Mouse (Mus musculus) hindbrain, embryonic 13.5 days (tissue): ENCODE results near the gene Wnt10a. TPM values are rescaled to one million over a fixed set of nuclear protein-coding genes. Genes with fewer than 3 reads are reported as not detected.

Experiments used
- ATAC-seq: fragments of 200-750 bp; cut with Nextera tagmentation; 2 replicates; pipeline ENCODE4 v1.8.0; 2017; ENCODE audit warnings: moderate TSS enrichment; ENCODE audit not compliant: low FRiP score
- H3K27ac ChIP-seq: fragments of 300-500 bp; sonication (generic); 2 replicates; pipeline ENCODE4 v1.5.1; 2015; ENCODE audit warnings: inconsistent platforms, mild to moderate bottlenecking, moderate library complexity
- H3K27me3 ChIP-seq: fragments of 300-500 bp; sonication (generic); 2 replicates; pipeline ENCODE4 v1.6.1; 2015; ENCODE audit warnings: mild to moderate bottlenecking, inconsistent platforms
- H3K36me3 ChIP-seq: fragments of 300-500 bp; sonication (generic); 2 replicates; pipeline ENCODE4 v1.6.1; 2015; ENCODE audit warnings: mild to moderate bottlenecking, inconsistent platforms
- H3K4me1 ChIP-seq: fragments of 300-500 bp; sonication (generic); replicated peaks from 2 replicates; pipeline ENCODE4 v1.6.1; 2015; ENCODE audit warnings: inconsistent platforms
- H3K4me2 ChIP-seq: fragments of 300-500 bp; sonication (generic); 2 replicates; pipeline ENCODE4 v1.6.1; 2015; ENCODE audit warnings: inconsistent platforms, mild to moderate bottlenecking, moderate library complexity
- H3K4me3 ChIP-seq: fragments of 300-500 bp; sonication (generic); 2 replicates; pipeline ENCODE4 v1.5.1; 2015; ENCODE audit warnings: mild to moderate bottlenecking, inconsistent platforms
- H3K9ac ChIP-seq: fragments of 300-500 bp; sonication (generic); 2 replicates; pipeline ENCODE4 v1.6.1; 2015; ENCODE audit warnings: mild to moderate bottlenecking, inconsistent platforms
- H3K9me3 ChIP-seq: fragments of 300-500 bp; sonication (generic); 2 replicates; pipeline ENCODE4 v1.6.1; 2016; ENCODE audit warnings: inconsistent platforms
- WGBS: fragments of 180-500 bp; shearing (Covaris S2); methylation state at CpG from one replicate; pipeline ENCODE4 v1.1.7; 2015; 5-methylcytosine and 5-hydroxymethylcytosine counted together
- polyA plus RNA-seq: library from polyadenylated mRNA; unstranded; fragments of >200 nt; fragmentation: Nextera tagmentation; extraction: Ambion mirVana; gene quantifications from 2 replicates; pipeline ENCODE4 v1.2.1, GENCODE M21; 2015

Gene Wnt10a
- polyA plus RNA-seq, 1 experiment from 2014 or later, result 0.19 TPM

DNA sequence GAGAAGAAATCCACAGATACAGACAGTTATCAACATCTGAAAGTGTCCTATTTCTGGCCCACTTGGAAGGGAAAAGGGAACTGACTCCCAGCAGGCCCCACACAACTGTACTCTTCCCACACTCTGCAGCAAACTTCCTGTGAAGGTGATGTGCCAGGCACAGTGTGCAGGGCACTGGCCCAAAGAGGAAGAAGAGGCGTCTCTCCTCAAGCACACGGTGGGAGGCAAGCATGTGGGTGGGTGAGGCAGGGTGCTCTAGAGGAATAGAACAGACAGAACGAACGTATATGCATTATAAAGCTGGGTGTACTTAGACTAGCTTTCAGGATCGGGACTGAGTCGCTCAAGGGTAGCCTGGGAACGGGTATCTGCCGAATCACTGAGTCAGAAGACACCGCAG, 38.7 kb downstream of the Wnt10a start:
- Histone ChIP-seq H3K9me3 (no peaks in the 10 kb centered on the region), H3K4me3 (no peak overlapping the region), H3K36me3 (no peaks in the 10 kb centered on the region), H3K9ac (no peak overlapping the region), H3K4me1 (peaks cover 3% of the 10 kb centered on the region), H3K27ac (no peak overlapping the region), H3K4me2 (no peak overlapping the region), H3K27me3 (no peaks in the 10 kb centered on the region)
- no peak for ATAC-seq
- 86% methylated on average over 9 of the region's 9 CpGs for WGBS

DNA sequence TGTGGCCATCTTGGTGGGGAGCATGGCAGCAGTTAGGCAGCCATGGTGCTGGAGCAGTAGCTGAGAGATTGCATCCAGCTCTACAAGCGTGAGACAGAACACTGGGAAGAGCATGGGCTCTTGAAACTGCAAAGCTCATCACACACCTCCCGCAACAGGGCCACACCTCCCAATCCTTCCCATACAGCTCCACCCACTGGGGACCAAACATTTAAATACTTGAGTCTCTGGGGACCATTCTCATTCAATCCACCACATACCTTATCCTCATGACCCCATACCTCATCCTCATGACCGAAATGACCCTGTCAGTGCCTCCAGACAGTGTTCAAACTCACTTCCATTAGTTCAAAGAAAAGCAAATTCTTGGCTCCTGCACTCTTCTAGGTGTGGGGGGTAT, 41.9 kb downstream of the Wnt10a start:
- no peaks in the 10 kb centered on the region for H3K36me3 ChIP-seq
- H3K9me3 ChIP-seq, result no peaks in the 10 kb centered on the region
- H3K4me2 ChIP-seq, result no peak overlapping the region
- H3K4me1 ChIP-seq, result no peaks in the 10 kb centered on the region
- no peak overlapping the region for H3K9ac ChIP-seq
- no peak overlapping the region for H3K27ac ChIP-seq
- 76% methylated on average over 3 of the region's 3 CpGs for WGBS
- H3K27me3 ChIP-seq, result no peaks in the 10 kb centered on the region
- no peak for ATAC-seq
- H3K4me3 ChIP-seq, result no peak overlapping the region

DNA sequence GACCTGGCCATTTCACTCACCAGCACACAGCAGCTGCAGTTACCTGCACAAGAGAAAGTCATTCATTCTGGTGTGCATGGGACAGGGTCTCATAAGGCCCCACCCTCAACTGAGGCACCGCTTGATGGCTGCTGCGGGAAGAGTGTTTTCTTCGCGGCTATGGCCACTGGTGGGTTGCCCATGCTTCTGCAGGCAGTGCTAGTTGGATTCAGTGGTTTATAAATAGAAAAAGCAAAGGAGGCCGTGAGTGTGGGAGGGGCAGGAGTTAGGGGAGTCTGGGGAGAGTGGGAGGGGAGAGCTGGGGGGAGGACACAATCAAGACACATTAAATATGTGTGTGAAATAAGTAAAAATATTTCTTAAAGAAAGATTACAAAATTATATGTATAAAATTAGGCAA, 51.8 kb downstream of the Wnt10a start:
- H3K9ac ChIP-seq, result no peak overlapping the region
- H3K4me3 ChIP-seq, result no peak overlapping the region
- 80% methylated on average over 5 of the region's 5 CpGs for WGBS
- no peaks in the 10 kb centered on the region for H3K9me3 ChIP-seq
- H3K4me1 ChIP-seq, result no peaks in the 10 kb centered on the region
- H3K4me2 ChIP-seq, result no peak overlapping the region
- no peaks in the 10 kb centered on the region for H3K27me3 ChIP-seq
- no peak for ATAC-seq
- no peak overlapping the region for H3K27ac ChIP-seq
- H3K36me3 ChIP-seq, result no peaks in the 10 kb centered on the region

DNA sequence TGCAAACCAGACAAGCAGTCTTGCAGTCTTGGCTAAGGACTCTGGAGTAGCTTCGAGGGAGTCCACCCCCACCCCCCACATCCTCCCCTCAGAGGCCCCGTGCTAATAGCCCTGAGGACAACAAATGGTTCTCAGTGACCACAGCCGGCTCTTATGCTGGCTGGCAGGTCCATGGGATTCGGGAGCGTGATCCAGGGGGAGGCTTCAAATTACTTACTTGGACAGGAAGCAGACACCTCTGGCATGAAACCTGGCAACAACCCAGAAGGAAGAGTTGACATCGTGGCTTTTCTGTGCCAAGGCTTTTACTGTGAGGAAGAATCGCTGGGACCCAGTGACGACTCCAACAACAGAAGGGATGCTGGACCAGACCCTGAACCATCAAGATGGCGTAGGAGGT, 55.0 kb downstream of the Wnt10a start:
- Histone ChIP-seq H3K9me3 (no peaks in the 10 kb centered on the region), H3K9ac (no peak overlapping the region), H3K36me3 (no peaks in the 10 kb centered on the region), H3K4me3 (no peak overlapping the region), H3K4me2 (no peak overlapping the region), H3K27ac (no peak overlapping the region), H3K27me3 (0 out of 2 replicates have a peak, but pooled peaks cover 14% of the 10 kb centered on the region), H3K4me1 (peaks cover 7% of the 10 kb centered on the region)
- 55% methylated on average over 9 of the region's 9 CpGs for WGBS
- ATAC-seq, result no peak

DNA sequence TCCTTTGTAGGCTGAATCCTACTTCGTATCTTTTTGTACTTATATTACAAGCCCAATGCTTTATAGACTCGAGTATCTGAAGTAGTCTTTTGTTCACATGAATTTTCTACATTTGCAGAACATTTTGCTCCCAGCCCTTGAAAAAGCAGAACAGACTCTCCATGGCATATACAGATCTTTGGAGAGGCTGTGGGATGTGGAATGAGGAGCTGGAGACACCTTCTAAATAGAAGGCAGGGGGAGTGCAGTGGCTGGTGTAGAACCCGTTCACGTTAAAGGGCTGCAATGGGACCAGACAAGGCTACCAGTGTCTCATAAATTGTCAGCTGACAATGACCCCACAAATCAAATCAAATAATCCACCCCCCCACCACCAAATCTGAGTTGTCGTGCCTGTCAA, 57.6 kb downstream of the Wnt10a start:
- H3K9ac ChIP-seq, result no peak overlapping the region
- peaks cover 22% of the 10 kb centered on the region for H3K4me1 ChIP-seq
- no peak overlapping the region for H3K4me3 ChIP-seq
- WGBS, result 66% methylated on average over 5 of the region's 5 CpGs
- H3K27ac ChIP-seq, result no peak overlapping the region
- H3K36me3 ChIP-seq, result no peaks in the 10 kb centered on the region
- H3K4me2 ChIP-seq, result no peak overlapping the region
- no peaks in the 10 kb centered on the region for H3K9me3 ChIP-seq
- no peak for ATAC-seq
- H3K27me3 ChIP-seq, result 0 out of 2 replicates have a peak, but pooled peaks cover 24% of the 10 kb centered on the region

DNA sequence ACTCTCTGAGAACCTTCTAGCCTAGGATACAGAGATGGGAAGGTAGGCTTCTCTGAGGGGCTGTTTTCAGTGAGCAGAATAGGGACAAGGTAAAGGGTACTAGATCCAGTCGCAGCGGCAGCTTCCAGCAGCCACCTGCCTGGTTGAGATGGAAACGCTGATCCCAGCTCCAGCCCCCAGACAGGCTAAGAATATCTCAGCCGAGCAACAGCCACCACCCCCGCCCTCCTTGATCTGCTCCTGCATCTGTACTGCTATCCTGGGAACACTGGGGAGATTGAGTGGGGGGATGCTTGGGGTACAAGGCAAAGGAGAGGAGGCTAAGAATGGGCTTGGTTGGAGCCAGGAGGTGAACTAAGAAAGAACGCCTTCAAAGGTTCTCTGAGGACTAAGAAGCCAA, 58.9 kb downstream of the Wnt10a start:
- Histone ChIP-seq H3K9ac (no peak overlapping the region), H3K27me3 (0 out of 2 replicates have a peak, but pooled peaks cover 24% of the 10 kb centered on the region), H3K27ac (no peak overlapping the region), H3K4me1 (peaks cover 28% of the 10 kb centered on the region), H3K36me3 (no peaks in the 10 kb centered on the region), H3K4me3 (no peak overlapping the region), H3K4me2 (no peak overlapping the region), H3K9me3 (no peaks in the 10 kb centered on the region)
- ATAC-seq, result no peak
- WGBS, result 33% methylated on average over 6 of the region's 6 CpGs

DNA sequence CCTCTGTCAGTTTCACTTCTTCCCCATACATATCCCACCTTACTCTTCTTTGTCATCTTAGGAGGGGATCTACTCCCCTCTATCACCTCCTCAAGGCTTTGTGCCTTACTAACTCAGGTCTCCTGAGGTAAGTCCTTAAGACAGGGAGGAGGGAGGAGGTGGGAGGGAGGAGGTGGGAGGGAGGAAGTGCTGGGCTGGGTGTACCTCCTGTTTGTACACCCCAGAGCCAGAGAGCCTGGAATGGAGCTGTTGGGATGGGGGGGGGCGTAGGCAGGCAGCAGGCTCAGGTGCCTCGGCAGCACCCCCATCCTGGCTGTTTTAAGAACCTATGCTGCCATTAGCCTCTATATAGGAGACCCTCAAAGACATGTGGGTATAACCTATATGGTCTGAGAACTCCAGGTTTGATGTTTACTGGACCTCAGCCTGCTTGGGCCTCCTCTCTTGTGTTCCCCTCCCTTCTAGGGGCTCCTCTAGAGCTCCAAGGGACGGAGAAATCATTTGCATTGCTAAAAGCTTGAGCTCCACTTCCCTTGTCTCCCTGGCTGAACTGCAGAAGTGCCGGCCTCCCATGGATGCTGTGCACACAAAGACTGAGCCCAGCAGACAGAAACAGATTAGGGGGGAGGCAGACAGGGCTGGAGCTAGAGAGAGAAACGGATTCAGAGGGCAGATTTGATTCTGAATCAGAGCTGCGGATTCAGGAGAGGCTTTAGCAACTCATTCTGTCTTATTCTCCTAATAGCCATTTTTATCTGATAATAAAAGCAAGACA, 59.9 kb downstream of the Wnt10a start:
- 7% methylated on average over 6 of the region's 6 CpGs for WGBS
- H3K9me3 ChIP-seq, result no peaks in the 10 kb centered on the region
- peaks cover 37% of the 10 kb centered on the region for H3K4me1 ChIP-seq
- H3K27me3 ChIP-seq, result 0 out of 2 replicates have a peak, but pooled peaks cover 24% of the 10 kb centered on the region
- no peak for ATAC-seq
- peak overlapping the region; percentile 60; the same call in 1 of the 2 replicates for H3K27ac ChIP-seq
- no peak overlapping the region for H3K4me2 ChIP-seq
- no peak overlapping the region for H3K4me3 ChIP-seq
- H3K9ac ChIP-seq, result peak overlapping the region; percentile 55
- no peaks in the 10 kb centered on the region for H3K36me3 ChIP-seq

Other genes starting within 250 kb of the Wnt10a start
- 3.4 and 4.1 TPM in 2 replicates for gene Plcd4, start 248.6 kb upstream of the Wnt10a start, polyA plus RNA-seq
- gene Usp37, start 247.2 kb upstream of the Wnt10a start, polyA plus RNA-seq, result 27.2 and 28.1 TPM in 2 replicates
- gene Zfp142, start 203.3 kb upstream of the Wnt10a start, polyA plus RNA-seq, result 7.7 and 8.3 TPM in 2 replicates
- 21.6 and 23.3 TPM in 2 replicates for gene Bcs1l, start 203.2 kb upstream of the Wnt10a start, polyA plus RNA-seq
- 46.4 and 47.5 TPM in 2 replicates for gene Rnf25, start 190.1 kb upstream of the Wnt10a start, polyA plus RNA-seq
- gene Stk36, start 190.1 kb upstream of the Wnt10a start, polyA plus RNA-seq, result 22.1 and 24.8 TPM in 2 replicates
- gene Ttll4, start 129.8 kb upstream of the Wnt10a start, polyA plus RNA-seq, result 11.9 and 13.3 TPM in 2 replicates
- 2.1 TPM in 2 replicates for gene Cyp27a1, start 77.9 kb upstream of the Wnt10a start, polyA plus RNA-seq
- 0.16 and 0.21 TPM in 2 replicates for gene Prkag3, start 42.3 kb upstream of the Wnt10a start, polyA plus RNA-seq
- gene Wnt6, start 19.6 kb upstream of the Wnt10a start, polyA plus RNA-seq, result 3.6 and 4.5 TPM in 2 replicates
- 6.1 and 6.5 TPM in 2 replicates for gene Cdk5r2, start 63.4 kb downstream of the Wnt10a start, polyA plus RNA-seq
- gene Fev, start 93.9 kb downstream of the Wnt10a start, polyA plus RNA-seq, result 4.1 and 6.7 TPM in 2 replicates
- gene Cryba2, start 101.6 kb downstream of the Wnt10a start, polyA plus RNA-seq, result 2.9 and 4.9 TPM in 2 replicates
- 0.56 and 1.2 TPM in 2 replicates for gene Cfap65, start 144.1 kb downstream of the Wnt10a start, polyA plus RNA-seq
- gene Ihh, start 160.2 kb downstream of the Wnt10a start, polyA plus RNA-seq, result 0.14 and 0.21 TPM in 2 replicates